Mouse (Mus musculus): ENCODE data around the gene Rel.

DNA sequence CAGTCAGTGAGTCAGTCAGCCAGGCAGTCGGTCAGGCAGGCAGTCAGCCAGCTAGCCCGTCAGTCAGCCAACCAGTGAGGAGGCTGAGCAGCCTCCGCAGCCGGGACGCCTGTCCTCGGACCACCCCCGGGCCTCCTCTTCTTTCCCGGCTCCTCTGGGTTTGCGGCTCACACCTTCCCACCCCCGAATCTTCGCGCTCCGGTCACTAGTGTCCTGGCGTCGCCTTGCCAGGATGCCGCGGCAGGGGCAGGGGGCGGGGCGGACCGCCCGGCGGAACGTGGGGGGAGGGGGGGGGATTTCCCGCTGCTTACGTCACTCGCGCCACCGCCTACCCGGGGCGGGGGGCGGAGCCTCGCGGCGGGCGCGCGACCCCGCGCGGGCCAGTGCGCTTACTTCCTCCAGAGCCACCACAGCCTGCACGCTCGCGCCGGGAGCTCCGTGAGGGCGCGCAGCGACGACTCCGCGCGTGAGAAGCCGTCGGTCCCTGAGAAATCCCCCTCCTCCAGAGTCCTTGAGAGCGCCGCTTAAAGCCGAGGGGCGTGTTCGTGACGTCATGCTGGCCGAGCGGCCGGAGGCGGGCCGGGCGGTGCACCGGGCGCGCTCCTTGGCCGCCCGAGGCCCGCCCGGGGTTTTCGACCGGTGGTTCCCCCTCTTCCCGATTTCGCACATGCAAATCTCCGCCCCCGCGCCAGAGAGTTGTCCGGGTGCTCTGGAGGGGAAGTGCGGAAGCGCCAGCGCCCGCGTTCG, at the start of gene Rel:
- TF ChIP-seq CTCF (IDR thresholded peaks at IDR 0.05; ENCODE audit: control insufficient read depth, insufficient read depth, insufficient replicate concordance, low read depth, low read length) (no peak), POLR2A (IDR thresholded peaks at IDR 0.05; ENCODE audit: control insufficient read depth, low read depth, low read length) (peak; percentile 72)

All from testis, adult 2 months (tissue).